Mouse (Mus musculus) cortical plate, adult 2 months (tissue): Measurements from ENCODE around the gene Fat2.

Experiments
- CTCF ChIP-seq: fragments of 200-500 bp; IDR thresholded peaks from 2 replicates; pipeline ENCODE4 v1.5.1; 2011; ENCODE audit warnings: mild to moderate bottlenecking, control low read depth, low read length; ENCODE audit not compliant: insufficient read depth; ENCODE audit errors: extremely low read depth
- POLR2A ChIP-seq: fragments of 200-500 bp; IDR thresholded peaks from 2 replicates; pipeline ENCODE4 v1.6.1; 2011; ENCODE audit warnings: mild to moderate bottlenecking, low read length, control low read depth; ENCODE audit not compliant: insufficient read depth; ENCODE audit errors: extremely low read depth

DNA sequence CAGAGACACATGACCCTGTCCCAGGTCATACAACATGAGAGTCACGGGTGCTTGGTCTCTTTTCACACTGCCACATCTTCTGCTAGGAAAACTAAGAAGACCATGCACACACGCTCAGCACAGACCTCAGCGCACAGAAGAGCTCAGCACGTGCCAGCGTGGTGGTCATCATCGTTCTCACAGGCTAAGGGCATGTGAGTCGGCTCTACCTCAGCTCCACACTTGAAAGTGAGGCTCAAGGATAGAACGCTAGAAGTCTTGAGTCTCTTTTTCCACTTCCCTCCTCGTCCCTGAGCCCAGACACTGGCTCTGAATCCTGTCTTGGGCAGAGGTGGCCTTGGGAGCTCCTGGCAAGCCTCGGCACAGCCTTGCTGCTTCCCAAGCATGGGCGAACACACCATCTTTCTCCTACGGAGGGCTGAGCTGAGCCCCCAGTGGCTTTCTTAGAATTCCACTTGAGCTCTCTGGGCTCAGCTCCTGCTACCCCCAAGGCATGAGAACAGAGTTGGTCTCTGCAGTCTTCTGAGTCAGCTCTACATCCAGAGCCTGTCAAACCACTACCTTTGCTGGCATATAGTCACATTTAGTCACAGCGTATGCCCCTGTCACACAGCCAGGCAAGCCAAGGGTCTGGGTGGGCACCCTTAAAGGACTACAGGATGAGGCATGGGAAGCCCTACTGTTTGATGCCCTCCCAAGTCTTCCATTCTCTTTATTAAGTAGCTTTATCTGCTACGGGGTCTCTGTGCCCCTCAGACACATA lies 869 bp downstream of the Fat2 start:
- no peak for TF ChIP-seq POLR2A
- no peak for TF ChIP-seq CTCF
